Mouse (Mus musculus) mesoderm, embryonic 11.5 days (tissue): ENCODE results near the gene CT030661.1.
"Not testable (repeated sequence)": the region's sequence is repeated elsewhere in the genome, so short reads cannot be mapped to it uniquely, and the experiment has no call there.

ENCODE experiments used
- DNase-seq: peaks from one replicate; pipeline ENCODE4 v3.0.0-alpha.2; 2012; ENCODE audit warnings: low read depth, low spot score

CT030661.1 gene

GRCm38 (mm10) chr17:22314730-22315226 lies at the start of gene CT030661.1:
CT030661.1 (minus strand) TSS chr17:22314837.
- DNase-seq, result peak; percentile 95

GRCm38 (mm10) chr17:22363895-22364294 lies 49.3 kb upstream of the CT030661.1 start:
- DNase-seq, result no peak

GRCm38 (mm10) chr17:22361101-22361781 lies 46.6 kb upstream of the CT030661.1 start, which contains the start of the genes Zfp944 and Zfp758:
Zfp944 (minus strand) TSS chr17:22361400.
Zfp758 (plus strand) TSS chr17:22361453.
- peak; percentile 48 for DNase-seq

GRCm38 (mm10) chr17:22360572-22360971 lies 45.9 kb upstream of the CT030661.1 start:
- no peak for DNase-seq

- DNase-seq, result peak; percentile 37
Observed at GRCm38 (mm10) chr17:22352794-22353193, 38.2 kb upstream of the CT030661.1 start.

GRCm38 (mm10) chr17:22315247-22315646 lies 610 bp upstream of the CT030661.1 start:
- DNase-seq, result not testable (repeated sequence)

- not testable (repeated sequence) for DNase-seq
Observed at GRCm38 (mm10) chr17:22314219-22314618, 418 bp downstream of the CT030661.1 start.
